Mouse (Mus musculus): ENCODE results near the gene Tnfsf10.

The Tnfsf10 gene

GRCm38 (mm10) chr3:27310973-27311372 lies 5.9 kb upstream of the Tnfsf10 start:
- DNase-seq = no peak

- no peak for DNase-seq
Observed at GRCm38 (mm10) chr3:27311475-27311874, 5.4 kb upstream of the Tnfsf10 start.

GRCm38 (mm10) chr3:27314506-27315164 lies 2.2 kb upstream of the Tnfsf10 start:
- no peak for DNase-seq

GRCm38 (mm10) chr3:27317288-27318024 lies 628 bp downstream of the Tnfsf10 start:
- DNase-seq = no peak

GRCm38 (mm10) chr3:27319650-27320049 lies 2.8 kb downstream of the Tnfsf10 start:
- no peak for DNase-seq

- DNase-seq = no peak
Observed at GRCm38 (mm10) chr3:27320613-27321495, 4.0 kb downstream of the Tnfsf10 start.

GRCm38 (mm10) chr3:27322591-27322990 lies 5.8 kb downstream of the Tnfsf10 start:
- no peak for DNase-seq

- no peak for DNase-seq
Observed at GRCm38 (mm10) chr3:27323551-27323950, 6.7 kb downstream of the Tnfsf10 start.

- DNase-seq = no peak
Observed at GRCm38 (mm10) chr3:27326633-27327191, 9.9 kb downstream of the Tnfsf10 start.

- DNase-seq = no peak
Observed at GRCm38 (mm10) chr3:27330706-27331105, 13.9 kb downstream of the Tnfsf10 start.

- DNase-seq = peak; percentile 50
Observed at GRCm38 (mm10) chr3:27338437-27338836, 21.6 kb downstream of the Tnfsf10 start.

GRCm38 (mm10) chr3:27338887-27339286 lies 22.1 kb downstream of the Tnfsf10 start:
- no peak for DNase-seq

- no peak for DNase-seq
Observed at GRCm38 (mm10) chr3:27340757-27341156, 23.9 kb downstream of the Tnfsf10 start.

- DNase-seq = no peak
Observed at GRCm38 (mm10) chr3:27342462-27342861, 25.6 kb downstream of the Tnfsf10 start.

GRCm38 (mm10) chr3:27345526-27345925 lies 28.7 kb downstream of the Tnfsf10 start:
- DNase-seq = no peak

GRCm38 (mm10) chr3:27348462-27348861 lies 31.6 kb downstream of the Tnfsf10 start:
- DNase-seq = no peak

- no peak for DNase-seq
Observed at GRCm38 (mm10) chr3:27351105-27351504, 34.3 kb downstream of the Tnfsf10 start.

GRCm38 (mm10) chr3:27359100-27359720 lies 42.4 kb downstream of the Tnfsf10 start:
- no peak for DNase-seq

- no peak for DNase-seq
Observed at GRCm38 (mm10) chr3:27370125-27370524, 53.3 kb downstream of the Tnfsf10 start.

GRCm38 (mm10) chr3:27370582-27371275 lies 53.9 kb downstream of the Tnfsf10 start:
- DNase-seq = no peak

- no peak for DNase-seq
Observed at GRCm38 (mm10) chr3:27371276-27371621, 54.4 kb downstream of the Tnfsf10 start, which contains the start of gene Ghsr. Gene Ghsr, plus strand, starts transcription at chr3:27371351.

All from right cerebral cortex, postnatal 14 days (tissue).